In the genomic region with DNA sequence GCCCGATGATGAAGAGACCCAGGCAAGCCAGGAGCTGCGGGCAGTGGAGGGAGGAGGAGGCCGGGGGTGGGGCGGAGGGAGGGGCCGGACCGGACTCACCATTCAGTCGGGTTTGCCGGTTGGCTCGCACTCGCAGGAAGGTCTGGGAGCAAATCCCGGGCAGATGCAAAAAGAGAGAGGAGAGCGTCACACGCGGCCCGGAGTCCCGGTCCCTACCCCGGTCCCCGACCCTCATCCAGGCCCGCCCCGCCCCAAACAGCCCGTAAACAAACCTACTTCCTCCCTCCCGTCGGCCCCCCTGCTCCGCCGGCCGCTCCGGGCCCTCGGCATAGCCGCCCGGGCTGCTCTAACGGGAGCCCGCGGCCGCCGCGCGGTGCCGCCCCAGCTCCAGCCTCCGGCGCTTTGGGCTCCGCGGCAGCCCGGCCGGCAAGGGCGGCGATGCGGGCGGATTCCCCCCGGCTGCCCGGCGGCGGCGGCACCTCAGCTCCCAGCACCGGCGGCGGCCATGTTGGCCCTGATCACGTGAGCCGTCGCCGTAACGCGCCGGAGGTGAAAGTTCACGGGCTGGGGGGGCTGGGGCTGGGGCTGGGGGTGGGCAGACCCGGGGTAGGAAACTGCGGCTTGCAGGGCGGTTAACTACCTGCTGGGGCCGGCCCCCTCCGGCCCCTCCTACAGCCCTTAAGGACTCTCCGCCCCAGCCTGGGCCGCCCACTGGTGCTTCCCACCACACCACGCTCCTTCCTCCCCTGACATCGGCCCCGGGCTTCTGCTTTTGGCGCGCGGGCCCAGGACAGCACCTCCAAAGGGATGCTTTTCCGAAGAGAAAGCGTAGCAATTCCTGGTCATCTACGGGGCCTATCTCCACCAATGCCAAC, we compare ENCODE assay signal across 1 mouse cellular context.
TF ChIP-seq lines count a peak whose summit lies in the region.

No protein-coding gene starts in this region.

TF ChIP-seq in CH12.LX, 34 proteins besides CTCF, POLR2A, EP300 and RAD21:
- TF ChIP-seq PAX5 (IDR thresholded peaks at IDR 0.05; ENCODE audit: low read length) (no peak), USF1 (IDR thresholded peaks at IDR 0.05; ENCODE audit: low read depth, low read length) (peak; percentile 87), ZNF384 (IDR thresholded peaks at IDR 0.05; ENCODE audit: low read depth, low read length) (no peak), RCOR1 (conservative IDR thresholded peaks at IDR 0.05; ENCODE audit: low read depth, low read length) (no peak), MAZ (IDR thresholded peaks at IDR 0.05; ENCODE audit: low read depth, low read length) (peak; percentile 64), TBP (conservative IDR thresholded peaks at IDR 0.05; ENCODE audit: low read depth, low read length) (peak; percentile 65), SIN3A (IDR thresholded peaks at IDR 0.05; ENCODE audit: low read length) (peak; percentile 82; the same call in 1 of the 2 replicates), USF2 (conservative IDR thresholded peaks at IDR 0.05; ENCODE audit: low read depth, low read length) (peak; percentile 41; the same call in 1 of the 2 replicates), ZC3H11A (IDR thresholded peaks at IDR 0.05; ENCODE audit: low read depth, low read length) (no peak), ZKSCAN1 (IDR thresholded peaks at IDR 0.05; ENCODE audit: borderline replicate concordance, low read depth, low read length) (no peak), E2F4 (IDR thresholded peaks at IDR 0.05; ENCODE audit: insufficient replicate concordance, low read depth, low read length) (no peak), MAFK (IDR thresholded peaks at IDR 0.05; ENCODE audit: insufficient replicate concordance, low read length) (no peak), UBTF (IDR thresholded peaks at IDR 0.05; ENCODE audit: low read depth, low read length) (peak; percentile 81; the same call in 1 of the 2 replicates), JUND (conservative IDR thresholded peaks at IDR 0.05; ENCODE audit: low read depth, low read length) (no peak), ETS1 (conservative IDR thresholded peaks at IDR 0.05; ENCODE audit: low read depth, low read length) (no peak), NELFE (IDR thresholded peaks at IDR 0.05; ENCODE audit: low read depth, low read length) (peak; percentile 78), MXI1 (IDR thresholded peaks at IDR 0.05; ENCODE audit: low read depth, low read length) (peak; percentile 14; the same call in 1 of the 2 replicates), ZMIZ1 (IDR thresholded peaks at IDR 0.05; ENCODE audit: low read depth, low read length) (peak; percentile 30), GABPA (IDR thresholded peaks at IDR 0.05; ENCODE audit: insufficient replicate concordance, low read depth, low read length) (no peak), MAX (IDR thresholded peaks at IDR 0.05; ENCODE audit: low read length) (0 out of 2 replicates have a peak, but pooled peaks have one; percentile 21), CHD1 (IDR thresholded peaks at IDR 0.05; ENCODE audit: low read depth, low read length) (no peak), TCF12 (IDR thresholded peaks at IDR 0.05; ENCODE audit: low read depth, low read length) (peak; percentile 59; the same call in 1 of the 2 replicates), MYC (IDR thresholded peaks at IDR 0.05; ENCODE audit: low read depth, low read length) (no peak), KAT2A (IDR thresholded peaks at IDR 0.05; ENCODE audit: insufficient replicate concordance, low read length) (peak; percentile 82; the same call in 1 of the 2 replicates), ELF1 (IDR thresholded peaks at IDR 0.05; ENCODE audit: low read depth, low read length) (peak; percentile 17; the same call in 1 of the 2 replicates), IRF4 (IDR thresholded peaks at IDR 0.05; ENCODE audit: low read depth, low read length) (no peak), JUN (IDR thresholded peaks at IDR 0.05; ENCODE audit: insufficient read depth, low read depth, low read length) (no peak), POLR2AphosphoS2 (IDR thresholded peaks at IDR 0.05; ENCODE audit: low read depth, low read length) (no peak), MEF2A (IDR thresholded peaks at IDR 0.05; ENCODE audit: borderline replicate concordance, low read depth, low read length) (0 out of 2 replicates have a peak, but pooled peaks have one; percentile 41), CHD2 (IDR thresholded peaks at IDR 0.05; ENCODE audit: low read length) (peak; percentile 57), BHLHE40 (IDR thresholded peaks at IDR 0.05; ENCODE audit: low read depth, low read length) (peak; percentile 81), NRF1 (IDR thresholded peaks at IDR 0.05; ENCODE audit: low read depth, low read length) (peak; percentile 63; the same call in 1 of the 2 replicates), HCFC1 (IDR thresholded peaks at IDR 0.05; ENCODE audit: low read depth, low read length) (peak; percentile 70), SMC3 (IDR thresholded peaks at IDR 0.05; ENCODE audit: low read depth, low read length) (no peak)
